Mouse (Mus musculus) CH12.LX (cell line): ENCODE results near the gene Plpp3. TPM values are rescaled to one million over a fixed set of nuclear protein-coding genes. Genes with fewer than 3 reads are reported as not detected.

ENCODE experiments used
- DNase-seq: peaks from one replicate; pipeline ENCODE4 v3.0.0-alpha.2; 2013; ENCODE audit errors: extremely low read depth
- H3K27ac ChIP-seq: 2 replicates; pipeline ENCODE4 v1.5.1; 2012; ENCODE audit warnings: low read depth, mild to moderate bottlenecking, control low read depth, moderate library complexity; ENCODE audit not compliant: insufficient read depth
- H3K27me3 ChIP-seq: replicated peaks from 2 replicates; pipeline ENCODE3; 2012; ENCODE audit warnings: inconsistent platforms
- H3K36me3 ChIP-seq, 2 experiments: replicated peaks in 1 of 2; 2 replicates each; pipeline versions ENCODE3 to v1.6.1; 2012; ENCODE audit warnings: inconsistent platforms in 1 of 2, low read length in 1 of 2, mild to moderate bottlenecking in 1 of 2, mixed read lengths in 1 of 2, moderate library complexity in 1 of 2; ENCODE audit not compliant: control insufficient read depth in 1 of 2, insufficient read depth in 1 of 2
- H3K4me1 ChIP-seq, 2 experiments: 2 replicates each; pipeline ENCODE4 v1.6.1; 2012; ENCODE audit warnings: inconsistent platforms in 1 of 2, moderate library complexity in 1 of 2; ENCODE audit not compliant: insufficient read depth in 2 of 2, control insufficient read depth in 1 of 2
- H3K4me2 ChIP-seq: 2 replicates; pipeline ENCODE4 v1.6.1; 2012; ENCODE audit warnings: low read depth, mild to moderate bottlenecking, control low read depth; ENCODE audit not compliant: poor library complexity, insufficient read depth, severe bottlenecking
- H3K4me3 ChIP-seq, 3 experiments: fragments of 150-350 bp in 1 of 3; sonication (generic) in 1 of 3; replicated peaks in 1 of 3; 2 replicates each; pipeline versions ENCODE3 to v1.5.1; 2011 to 2012; ENCODE audit warnings: low read depth in 2 of 3, low read length in 2 of 3, mild to moderate bottlenecking in 2 of 3, moderate library complexity in 2 of 3, control low read depth in 1 of 3, improper control_type of control experiment in 1 of 3, inconsistent platforms in 1 of 3, mixed read lengths in 1 of 3; ENCODE audit not compliant: poor library complexity in 1 of 3
- H3K79me2 ChIP-seq: replicated peaks from 2 replicates; pipeline ENCODE4 v1.6.1; 2012; ENCODE audit warnings: mild to moderate bottlenecking, moderate library complexity; ENCODE audit not compliant: control insufficient read depth, poor library complexity, insufficient read depth, severe bottlenecking; ENCODE audit errors: extremely low read depth
- H3K9ac ChIP-seq: 2 replicates; pipeline ENCODE4 v1.6.1; 2012; ENCODE audit warnings: low read depth, mild to moderate bottlenecking, control low read depth, moderate library complexity; ENCODE audit not compliant: insufficient read depth
- H3K9me3 ChIP-seq: replicated peaks from 2 replicates; pipeline ENCODE3; 2012; ENCODE audit warnings: low read length, inconsistent platforms, mixed read lengths
- BHLHE40 ChIP-seq: IDR thresholded peaks from 2 replicates; pipeline ENCODE4 v1.6.1; 2011; ENCODE audit warnings: mild to moderate bottlenecking, low read depth, low read length, improper control_type of control experiment
- EP300 ChIP-seq: IDR thresholded peaks from 2 replicates; pipeline ENCODE4 v1.6.1; 2011; ENCODE audit warnings: low read length, improper control_type of control experiment
- ETS1 ChIP-seq: conservative IDR thresholded peaks from 2 replicates; pipeline ENCODE4 v1.6.1; 2012; ENCODE audit warnings: low read depth, mild to moderate bottlenecking, inconsistent platforms, low read length, improper control_type of control experiment, moderate library complexity
- GABPA ChIP-seq: IDR thresholded peaks from 2 replicates; pipeline ENCODE4 v1.6.1; 2012; ENCODE audit warnings: low read depth, low read length, improper control_type of control experiment, inconsistent platforms; ENCODE audit not compliant: insufficient replicate concordance
- HCFC1 ChIP-seq: IDR thresholded peaks from 2 replicates; pipeline ENCODE4 v1.6.1; 2012; ENCODE audit warnings: low read depth, mild to moderate bottlenecking, inconsistent platforms, low read length, improper control_type of control experiment
- IRF4 ChIP-seq: IDR thresholded peaks from 2 replicates; pipeline ENCODE4 v1.6.1; 2014; ENCODE audit warnings: low read depth, mild to moderate bottlenecking, inconsistent platforms, low read length, improper control_type of control experiment
- JUN ChIP-seq: IDR thresholded peaks from 2 replicates; pipeline ENCODE4 v1.6.1; 2011; ENCODE audit warnings: low read depth, mild to moderate bottlenecking, low read length, improper control_type of control experiment, moderate library complexity; ENCODE audit not compliant: insufficient read depth
- MAFK ChIP-seq: IDR thresholded peaks from 2 replicates; pipeline ENCODE4 v1.6.1; 2011; ENCODE audit warnings: low read length, improper control_type of control experiment; ENCODE audit not compliant: insufficient replicate concordance
- MAX ChIP-seq: IDR thresholded peaks from 2 replicates; pipeline ENCODE4 v1.6.1; 2011; ENCODE audit warnings: low read length, improper control_type of control experiment
- MXI1 ChIP-seq: IDR thresholded peaks from 2 replicates; pipeline ENCODE4 v1.6.1; 2011; ENCODE audit warnings: mild to moderate bottlenecking, low read depth, low read length, improper control_type of control experiment
- NRF1 ChIP-seq: IDR thresholded peaks from 2 replicates; pipeline ENCODE4 v1.6.1; 2014; ENCODE audit warnings: low read depth, mild to moderate bottlenecking, inconsistent platforms, low read length, improper control_type of control experiment, moderate library complexity
- PAX5 ChIP-seq: IDR thresholded peaks from 2 replicates; pipeline ENCODE4 v1.6.1; 2012; ENCODE audit warnings: low read length, inconsistent platforms, mixed read lengths
- RCOR1 ChIP-seq: conservative IDR thresholded peaks from 2 replicates; pipeline ENCODE4 v1.6.1; 2012; ENCODE audit warnings: low read depth, mild to moderate bottlenecking, inconsistent platforms, low read length, improper control_type of control experiment
- SIN3A ChIP-seq: IDR thresholded peaks from 2 replicates; pipeline ENCODE4 v1.6.1; 2012; ENCODE audit warnings: low read length, improper control_type of control experiment, inconsistent platforms
- TBP ChIP-seq: conservative IDR thresholded peaks from 2 replicates; pipeline ENCODE4 v1.6.1; 2011; ENCODE audit warnings: low read depth, low read length, improper control_type of control experiment
- ZKSCAN1 ChIP-seq: IDR thresholded peaks from 2 replicates; pipeline ENCODE4 v1.6.1; 2012; ENCODE audit warnings: low read depth, inconsistent platforms, low read length, improper control_type of control experiment, borderline replicate concordance
- dilution Hi-C: fragments of 300-500 bp; cut with MboI; formaldehyde crosslinking; loops from 2 replicates; pipeline ENCODE4 v1.14.3; 2020; ENCODE audit warnings: low sequenced_read_pairs; ENCODE audit not compliant: extremely low pct_unique_long_range_greater_than_20kb, extremely low pct_ligation_motif_present
- in situ Hi-C: fragments of 300-500 bp; cut with MboI; formaldehyde crosslinking; loops from 3 replicates; pipeline ENCODE4 v1.14.3; 2019; ENCODE audit warnings: low sequenced_read_pairs, low pct_ligation_motif_present, low pct_unique_long_range_greater_than_20kb, mixed read lengths
- polyA plus RNA-seq: library from polyadenylated mRNA; unstranded; fragments of >175 nt; gene quantifications from 2 replicates; pipeline ENCODE4 v1.2.1, GENCODE M21; 2012; ENCODE audit warnings: low read depth; ENCODE audit not compliant: insufficient read length
- total RNA-seq, 2 experiments: library from RNA; depleted of rRNA; stranded (reverse); fragments of 300-350 nt in 1 of 2; fragments of >200 nt in 1 of 2; gene quantifications; 2 replicates each; pipeline ENCODE4 v1.2.3; 2012 to 2014

The Plpp3 gene
- total and polyA plus RNA-seq, 3 experiments, result 0.34 to 1.6 (median 1.2) TPM

DNA sequence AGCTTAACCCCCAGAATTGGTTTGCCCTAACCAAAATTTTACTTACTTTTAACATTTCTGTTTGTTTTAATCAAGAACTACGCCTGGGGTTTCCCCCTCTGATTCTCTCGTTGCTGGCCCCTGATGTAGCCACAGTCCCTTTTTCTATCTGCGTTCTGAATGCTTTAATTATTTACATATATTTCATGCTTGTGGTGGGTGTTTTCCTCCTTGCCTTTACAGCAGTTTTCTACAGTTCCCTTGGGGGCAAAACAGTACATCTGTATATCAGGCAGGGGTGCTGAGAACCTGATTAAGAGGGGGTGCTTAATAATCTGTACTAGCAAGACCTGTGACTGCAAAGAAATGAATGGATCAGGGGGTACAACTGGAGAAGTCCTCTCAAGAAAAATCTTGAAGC lies 94.9 kb downstream of the Plpp3 start:
- Histone ChIP-seq H3K9me3 (no peaks in the 10 kb centered on the region), H3K4me1 (peaks cover 16 to 75% of the 10 kb centered on the region in 2 experiments), H3K4me3 (no peak overlapping the region), H3K27me3 (no peaks in the 10 kb centered on the region), H3K4me2 (peak overlapping the region; percentile 85), H3K36me3 (no peaks in the 10 kb centered on the region), H3K9ac (peak overlapping the region; percentile 28; the same call in 1 of the 2 replicates), H3K79me2 (no peaks in the 10 kb centered on the region), H3K27ac (no peak overlapping the region)
- dilution Hi-C loops (no loop called here), in situ Hi-C loops (no loop called here)
- TF ChIP-seq PAX5 (no peak), HCFC1 (peak; percentile 11; the same call in 1 of the 2 replicates), BHLHE40 (0 out of 2 replicates have a peak, but pooled peaks have one; percentile 17), MAFK (no peak), JUN (no peak), TBP (no peak), GABPA (no peak), EP300 (peak; percentile 51; the same call in 1 of the 2 replicates), ZKSCAN1 (no peak), SIN3A (no peak), ETS1 (peak; percentile 31; the same call in 1 of the 2 replicates), NRF1 (no peak)
- peak; percentile 57 for DNase-seq

GRCm38 (mm10) chr4:105252571-105253200 lies 95.5 kb downstream of the Plpp3 start:
- in situ Hi-C loops, result no loop called here
- DNase-seq, result peak; percentile 47

More at GRCm38 (mm10) chr4:105252571-105253200, 95.5 kb downstream of the Plpp3 start:
- Histone ChIP-seq H3K4me2 (peak overlapping the region; percentile 85; the same call in 1 of the 2 replicates), H3K9me3 (no peaks in the 10 kb centered on the region), H3K36me3 (no peaks in the 10 kb centered on the region), H3K4me3 (peak overlapping the region; percentile 6 to 25 (median 23)), H3K79me2 (no peaks in the 10 kb centered on the region), H3K4me1 (peaks cover 16 to 69% of the 10 kb centered on the region in 2 experiments), H3K9ac (peak overlapping the region; percentile 28; the same call in 1 of the 2 replicates), H3K27me3 (no peaks in the 10 kb centered on the region), H3K27ac (no peak overlapping the region)
- TF ChIP-seq MXI1, result 0 out of 2 replicates have a peak, but pooled peaks have one; percentile 35
- TF ChIP-seq ZKSCAN1, result no peak
- 0 out of 2 replicates have a peak, but pooled peaks have one; percentile 29 for TF ChIP-seq SIN3A
- TF ChIP-seq RCOR1, result 0 out of 2 replicates have a peak, but pooled peaks have one; percentile 21
- TF ChIP-seq IRF4, result peak; percentile 82
- TF ChIP-seq MAX, result no peak
- dilution Hi-C loops, result no loop called here
